Mouse (Mus musculus) hindbrain, embryonic 12.5 days (tissue): ENCODE measurements at regions not wholly inside any gene's neighbourhood (a gene's known extent, or its start where the extent isn't known, plus 50 kb on each side); places are given as distances from the start of the nearest gene placed in this dataset.
A peak's percentile ranks its signal among the peaks of the same experiment; 100 is the strongest.

ENCODE experiments used
- ATAC-seq: fragments of 200-750 bp; cut with Nextera tagmentation; 2 replicates; pipeline ENCODE4 v1.8.0; 2017; ENCODE audit warnings: moderate TSS enrichment; ENCODE audit not compliant: low FRiP score
- H3K27ac ChIP-seq: fragments of 300-500 bp; sonication (generic); 2 replicates; pipeline ENCODE4 v1.5.1; 2016; ENCODE audit warnings: mild to moderate bottlenecking
- H3K27me3 ChIP-seq: fragments of 300-500 bp; sonication (generic); 2 replicates; pipeline ENCODE4 v1.6.1; 2016; ENCODE audit warnings: mild to moderate bottlenecking
- H3K36me3 ChIP-seq: fragments of 300-500 bp; sonication (generic); 2 replicates; pipeline ENCODE4 v1.6.1; 2016; ENCODE audit warnings: mild to moderate bottlenecking
- H3K4me1 ChIP-seq: fragments of 300-500 bp; sonication (generic); 2 replicates; pipeline ENCODE4 v1.6.1; 2016
- H3K4me2 ChIP-seq: fragments of 300-500 bp; sonication (generic); replicated peaks from 2 replicates; pipeline ENCODE4 v1.6.1; 2016; ENCODE audit warnings: mild to moderate bottlenecking
- H3K4me3 ChIP-seq: fragments of 300-500 bp; sonication (generic); 2 replicates; pipeline ENCODE4 v1.5.1; 2016; ENCODE audit warnings: mild to moderate bottlenecking
- H3K9ac ChIP-seq: fragments of 300-500 bp; sonication (generic); 2 replicates; pipeline ENCODE4 v1.6.1; 2016; ENCODE audit warnings: mild to moderate bottlenecking, moderate library complexity
- H3K9me3 ChIP-seq: fragments of 300-500 bp; sonication (generic); replicated peaks from 2 replicates; pipeline ENCODE4 v1.6.1; 2016; ENCODE audit warnings: mild to moderate bottlenecking
- WGBS: fragments of 180-500 bp; shearing (Covaris S2); methylation state at CpG from one replicate; pipeline ENCODE4 v1.1.7; 2016; 5-methylcytosine and 5-hydroxymethylcytosine counted together

GRCm38 (mm10) chr3:128787686-128788085 is 412.0 kb upstream of the Pitx2 start:
- Histone ChIP-seq H3K4me2 (no peak overlapping the region), H3K4me3 (no peak overlapping the region), H3K9ac (no peak overlapping the region), H3K36me3 (no peaks in the 10 kb centered on the region), H3K27me3 (no peaks in the 10 kb centered on the region), H3K9me3 (no peaks in the 10 kb centered on the region), H3K27ac (no peak overlapping the region), H3K4me1 (no peaks in the 10 kb centered on the region)
- WGBS = 78% methylated on average over 5 of the region's 5 CpGs
- ATAC-seq = no peak

GRCm38 (mm10) chr3:128795931-128796330 is 403.7 kb upstream of the Pitx2 start:
- H3K9ac ChIP-seq = no peak overlapping the region
- H3K27me3 ChIP-seq = no peaks in the 10 kb centered on the region
- H3K27ac ChIP-seq = no peak overlapping the region
- 96% methylated on average over 2 of the region's 2 CpGs for WGBS
- H3K36me3 ChIP-seq = no peaks in the 10 kb centered on the region
- no peak overlapping the region for H3K4me2 ChIP-seq
- H3K9me3 ChIP-seq = no peaks in the 10 kb centered on the region
- no peak for ATAC-seq
- no peak overlapping the region for H3K4me3 ChIP-seq
- H3K4me1 ChIP-seq = no peaks in the 10 kb centered on the region

DNA sequence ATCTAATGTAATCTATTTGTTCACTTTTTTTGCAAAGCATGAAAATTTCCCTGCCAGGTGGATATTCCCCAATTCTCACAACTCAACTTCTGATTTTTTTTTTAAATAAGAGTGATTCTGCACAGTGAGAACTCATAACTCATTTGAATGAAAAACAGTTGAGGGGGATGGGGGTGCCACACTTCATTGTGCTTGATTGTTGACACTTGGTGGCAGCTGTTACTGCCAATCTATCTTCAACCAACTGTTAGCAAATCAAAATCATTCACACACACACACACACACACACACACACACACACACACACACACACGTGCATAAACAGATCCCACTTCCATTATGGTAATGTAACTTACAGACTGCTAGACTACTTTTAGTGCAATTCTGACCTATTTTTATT is 401.8 kb upstream of the Pitx2 start:
- no peaks in the 10 kb centered on the region for H3K9me3 ChIP-seq
- no peak overlapping the region for H3K4me2 ChIP-seq
- no peaks in the 10 kb centered on the region for H3K4me1 ChIP-seq
- no peaks in the 10 kb centered on the region for H3K36me3 ChIP-seq
- no peak overlapping the region for H3K27ac ChIP-seq
- 30% methylated on average over 1 of the region's 1 CpGs for WGBS
- no peak overlapping the region for H3K4me3 ChIP-seq
- H3K27me3 ChIP-seq = no peaks in the 10 kb centered on the region
- ATAC-seq = peak; percentile 43; the same call in 1 of the 2 replicates
- H3K9ac ChIP-seq = no peak overlapping the region

DNA sequence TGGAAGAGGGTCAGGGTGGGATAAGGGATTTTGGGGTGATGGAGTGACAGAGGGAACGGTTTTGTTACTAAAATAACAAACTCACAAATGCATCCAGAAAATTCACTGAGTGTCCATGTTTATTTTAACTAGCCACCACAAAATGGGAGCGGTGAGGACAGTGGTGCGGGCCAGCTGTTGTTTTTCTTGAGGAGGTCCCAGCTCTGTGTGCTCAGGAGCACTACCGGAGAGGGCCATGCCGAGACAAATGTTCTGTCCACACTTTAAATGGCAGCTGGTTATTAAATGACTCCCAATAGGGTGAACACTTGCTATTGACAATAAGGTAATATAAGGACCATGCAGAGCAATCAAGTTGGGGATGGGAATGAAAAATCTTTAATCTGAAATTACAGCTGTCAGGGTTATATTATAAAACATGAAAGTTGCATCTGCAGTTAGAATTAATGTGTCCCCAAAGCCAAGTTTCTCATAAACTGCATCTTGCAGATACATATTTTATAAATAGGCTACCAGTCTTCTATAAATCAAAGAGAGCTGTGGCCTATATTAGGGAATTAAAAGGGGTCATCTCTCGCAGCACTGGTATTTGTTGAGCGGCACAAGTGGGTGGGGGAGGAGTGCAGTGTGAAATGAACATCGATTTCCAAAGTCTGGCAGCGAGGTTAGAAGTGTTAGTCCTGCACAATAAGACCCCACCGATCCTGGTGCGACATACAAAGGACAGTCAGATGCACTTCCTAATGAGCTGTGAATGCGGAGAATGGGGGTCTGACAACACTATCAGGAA is 370.1 kb upstream of the Pitx2 start:
- no peak for ATAC-seq
- Histone ChIP-seq H3K4me1 (peaks cover 3% of the 10 kb centered on the region), H3K36me3 (no peaks in the 10 kb centered on the region), H3K27ac (no peak overlapping the region), H3K9me3 (no peaks in the 10 kb centered on the region), H3K4me2 (no peak overlapping the region), H3K4me3 (no peak overlapping the region), H3K27me3 (no peaks in the 10 kb centered on the region), H3K9ac (no peak overlapping the region)
- 31% methylated on average over 12 of the region's 12 CpGs for WGBS

DNA sequence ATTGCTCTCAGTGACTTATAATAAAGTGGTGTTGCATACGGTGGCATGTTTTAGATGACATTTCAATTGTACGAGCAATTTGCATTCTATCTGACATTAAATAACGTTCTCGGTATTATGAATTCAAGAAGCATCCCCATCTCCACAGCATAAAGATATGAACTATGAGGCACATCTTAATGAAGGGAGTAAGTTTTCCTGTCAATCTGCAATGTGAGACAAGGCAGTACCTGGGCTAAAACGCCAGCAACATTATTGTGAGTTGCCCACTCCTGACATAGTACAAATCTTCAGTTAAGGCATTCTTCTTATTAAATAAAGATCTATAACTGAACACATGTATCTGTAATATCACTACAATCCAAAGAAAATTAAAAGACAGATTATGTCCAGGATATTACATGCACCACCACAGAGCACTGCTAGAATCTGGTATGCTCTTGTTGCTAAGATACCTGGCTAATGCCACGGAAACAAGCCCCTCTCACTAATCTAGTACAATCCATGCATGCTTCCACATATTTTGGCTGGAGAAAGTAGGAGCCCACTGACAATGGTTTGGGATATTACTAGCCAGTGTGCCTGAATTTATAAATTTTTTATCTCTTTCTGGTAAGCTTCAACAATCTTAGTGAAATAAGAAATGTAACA is 349.2 kb upstream of the Pitx2 start:
- Histone ChIP-seq H3K4me1 (no peaks in the 10 kb centered on the region), H3K27me3 (no peaks in the 10 kb centered on the region), H3K4me2 (no peak overlapping the region), H3K27ac (no peak overlapping the region), H3K9me3 (no peaks in the 10 kb centered on the region), H3K4me3 (no peak overlapping the region), H3K9ac (no peak overlapping the region), H3K36me3 (no peaks in the 10 kb centered on the region)
- ATAC-seq = no peak
- 84% methylated on average over 6 of the region's 6 CpGs for WGBS

GRCm38 (mm10) chr3:128856515-128856914 is 343.2 kb upstream of the Pitx2 start:
- no peaks in the 10 kb centered on the region for H3K9me3 ChIP-seq
- ATAC-seq = no peak
- H3K4me2 ChIP-seq = no peak overlapping the region
- no peaks in the 10 kb centered on the region for H3K4me1 ChIP-seq
- H3K9ac ChIP-seq = no peak overlapping the region
- no peak overlapping the region for H3K4me3 ChIP-seq
- no peaks in the 10 kb centered on the region for H3K27me3 ChIP-seq
- H3K27ac ChIP-seq = no peak overlapping the region
- H3K36me3 ChIP-seq = no peaks in the 10 kb centered on the region
- WGBS = 53% methylated on average over 5 of the region's 5 CpGs

- Histone ChIP-seq H3K36me3 (no peaks in the 10 kb centered on the region), H3K4me2 (no peak overlapping the region), H3K27me3 (no peaks in the 10 kb centered on the region), H3K9ac (no peak overlapping the region), H3K27ac (no peak overlapping the region), H3K4me1 (peaks cover 6% of the 10 kb centered on the region), H3K9me3 (no peaks in the 10 kb centered on the region), H3K4me3 (no peak overlapping the region)
- ATAC-seq = peak; percentile 74
- 45% methylated on average over 10 of the region's 10 CpGs for WGBS
These were observed 317.8 kb upstream of the Pitx2 start for GRCm38 (mm10) chr3:128881685-128882444.

DNA sequence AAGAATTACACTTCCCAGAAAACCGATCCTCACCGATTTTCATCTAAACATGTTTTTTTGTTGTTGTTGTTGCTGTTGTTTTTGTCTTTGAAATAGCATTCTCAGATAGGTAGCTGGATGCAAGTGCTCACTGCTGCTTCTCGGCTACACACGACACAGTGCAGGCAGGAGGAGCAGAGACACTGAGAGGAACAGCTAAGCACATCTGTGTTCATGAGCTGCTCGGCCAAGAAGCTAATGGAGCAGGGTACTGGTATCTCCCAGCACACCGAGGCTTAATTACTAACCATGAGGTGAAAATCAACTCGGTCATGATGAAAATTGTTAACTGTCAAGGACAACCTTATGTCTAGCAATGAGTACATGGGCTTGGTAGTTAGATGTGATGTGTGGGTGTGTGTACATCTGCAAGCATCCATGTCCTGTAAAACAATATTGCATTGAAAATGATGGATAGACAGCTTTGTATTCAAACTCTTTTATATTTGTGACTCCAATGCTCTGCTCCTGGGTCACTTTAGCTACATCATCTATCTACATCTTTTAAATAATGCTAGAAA is 316.0 kb upstream of the Pitx2 start:
- no peaks in the 10 kb centered on the region for H3K36me3 ChIP-seq
- H3K9ac ChIP-seq = no peak overlapping the region
- peak; percentile 77 for ATAC-seq
- no peak overlapping the region for H3K27ac ChIP-seq
- H3K4me1 ChIP-seq = peaks cover 6% of the 10 kb centered on the region
- H3K27me3 ChIP-seq = no peaks in the 10 kb centered on the region
- no peaks in the 10 kb centered on the region for H3K9me3 ChIP-seq
- no peak overlapping the region for H3K4me2 ChIP-seq
- 64% methylated on average over 7 of the region's 7 CpGs for WGBS
- no peak overlapping the region for H3K4me3 ChIP-seq

- Histone ChIP-seq H3K27ac (no peak overlapping the region), H3K4me3 (no peak overlapping the region), H3K27me3 (no peaks in the 10 kb centered on the region), H3K4me2 (no peak overlapping the region), H3K36me3 (no peaks in the 10 kb centered on the region), H3K9me3 (no peaks in the 10 kb centered on the region), H3K9ac (no peak overlapping the region), H3K4me1 (peaks cover 5% of the 10 kb centered on the region)
- ATAC-seq = no peak
- 65% methylated on average over 9 of the region's 9 CpGs for WGBS
These were observed 313.0 kb upstream of the Pitx2 start for GRCm38 (mm10) chr3:128886678-128887077.

GRCm38 (mm10) chr3:128891078-128891477 is 308.6 kb upstream of the Pitx2 start:
- no peaks in the 10 kb centered on the region for H3K36me3 ChIP-seq

DNA sequence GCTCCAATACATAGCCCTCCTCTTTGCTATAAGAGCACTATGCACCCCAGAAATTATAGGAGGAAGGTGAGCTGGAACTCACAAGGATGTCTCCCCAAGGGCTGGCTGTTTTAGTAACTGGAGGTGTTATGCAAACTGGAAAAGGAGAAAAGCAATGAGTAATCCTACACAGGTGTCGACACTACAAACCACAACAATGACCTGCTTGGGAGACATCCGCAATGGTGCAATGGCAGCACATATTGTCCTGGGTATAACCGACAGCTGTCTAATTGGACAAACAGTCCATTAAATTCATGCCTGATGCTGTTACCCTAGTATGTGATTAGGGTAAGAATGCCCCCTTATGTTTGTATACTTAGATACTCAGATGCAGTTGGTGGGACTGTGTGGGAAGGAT is 303.1 kb upstream of the Pitx2 start:
- no peaks in the 10 kb centered on the region for H3K36me3 ChIP-seq
- no peak for ATAC-seq
- WGBS = 94% methylated on average over 3 of the region's 3 CpGs

More at GRCm38 (mm10) chr3:128891078-128891477, 308.6 kb upstream of the Pitx2 start:
- no peak overlapping the region for H3K9ac ChIP-seq
- H3K4me3 ChIP-seq = no peak overlapping the region
- ATAC-seq = no peak
- no peak overlapping the region for H3K27ac ChIP-seq
- no peaks in the 10 kb centered on the region for H3K4me1 ChIP-seq
- H3K4me2 ChIP-seq = no peak overlapping the region
- H3K9me3 ChIP-seq = no peaks in the 10 kb centered on the region
- 89% methylated on average over 5 of the region's 5 CpGs for WGBS
- H3K27me3 ChIP-seq = no peaks in the 10 kb centered on the region

GRCm38 (mm10) chr3:128911122-128911521 is 288.6 kb upstream of the Pitx2 start:
- Histone ChIP-seq H3K9me3 (no peaks in the 10 kb centered on the region), H3K36me3 (no peaks in the 10 kb centered on the region), H3K4me3 (no peak overlapping the region), H3K4me1 (no peaks in the 10 kb centered on the region), H3K4me2 (no peak overlapping the region), H3K9ac (no peak overlapping the region), H3K27ac (no peak overlapping the region), H3K27me3 (no peaks in the 10 kb centered on the region)
- 70% methylated on average over 4 of the region's 4 CpGs for WGBS
- no peak for ATAC-seq

More for the DNA sequence above, 303.1 kb upstream of the Pitx2 start:
- no peak overlapping the region for H3K9ac ChIP-seq
- H3K27ac ChIP-seq = no peak overlapping the region
- no peak overlapping the region for H3K4me3 ChIP-seq
- no peaks in the 10 kb centered on the region for H3K27me3 ChIP-seq
- H3K4me1 ChIP-seq = no peaks in the 10 kb centered on the region
- no peaks in the 10 kb centered on the region for H3K9me3 ChIP-seq
- H3K4me2 ChIP-seq = no peak overlapping the region
